Mouse (Mus musculus) erythroblast, adult 5-6 weeks (primary cell): ENCODE data around the gene Htr2a. TPM values are rescaled to one million over a fixed set of nuclear protein-coding genes. Genes with fewer than 3 reads are reported as not detected.

ENCODE experiments used
- ATAC-seq: replicated peaks from 2 replicates; pipeline ENCODE4 v1.8.0; 2016; ENCODE audit warnings: moderate number of reproducible peaks, mild to moderate bottlenecking, moderate TSS enrichment, inconsistent platforms; ENCODE audit not compliant: poor library complexity, low FRiP score, severe bottlenecking
- total RNA-seq, 2 experiments: library from RNA; stranded (forward) in 1 of 2; stranded (reverse) in 1 of 2; fragments of 150-400 nt in 1 of 2; fragments of 200-764, 138-1000 nt in 1 of 2; gene quantifications; 2 replicates each; pipeline versions ENCODE4 v1.2.3 to v1.2.4; 2015 to 2017; ENCODE audit warnings: low replicate concordance in 2 of 2

Htr2a gene
- not detected in 2 replicates for total RNA-seq (2015; ENCODE audit: low replicate concordance)
- total RNA-seq (2017; ENCODE audit: low replicate concordance), result 0.09 and 0.42 TPM in 2 replicates

- 0 out of 2 replicates have a peak, but pooled peaks have one; percentile 13 for ATAC-seq
These were observed at the start of gene Htr2a for GRCm38 (mm10) chr14:74640819-74641381. Htr2a (plus strand) TSS chr14:74640840.

- no peak for ATAC-seq
These were observed 39.1 kb upstream of the Htr2a start for GRCm38 (mm10) chr14:74601333-74602087.

GRCm38 (mm10) chr14:74602543-74602942 lies 38.1 kb upstream of the Htr2a start:
- ATAC-seq, result no peak

GRCm38 (mm10) chr14:74603131-74603766 lies 37.4 kb upstream of the Htr2a start:
- ATAC-seq, result no peak

GRCm38 (mm10) chr14:74611326-74611725 lies 29.3 kb upstream of the Htr2a start:
- ATAC-seq, result no peak

- peak; percentile 75 for ATAC-seq
These were observed 21.8 kb upstream of the Htr2a start for GRCm38 (mm10) chr14:74618858-74619257.

GRCm38 (mm10) chr14:74638071-74638470 lies 2.6 kb upstream of the Htr2a start:
- ATAC-seq, result no peak

GRCm38 (mm10) chr14:74641668-74642230 lies 1.1 kb downstream of the Htr2a start:
- ATAC-seq, result 0 out of 2 replicates have a peak, but pooled peaks have one; percentile 13

GRCm38 (mm10) chr14:74643296-74643695 lies 2.7 kb downstream of the Htr2a start:
- ATAC-seq, result peak; percentile 79

- ATAC-seq, result no peak
These were observed 5.6 kb downstream of the Htr2a start for GRCm38 (mm10) chr14:74646107-74646793.

- ATAC-seq, result no peak
These were observed 9.4 kb downstream of the Htr2a start for GRCm38 (mm10) chr14:74650001-74650400.

GRCm38 (mm10) chr14:74651678-74652077 lies 11.0 kb downstream of the Htr2a start:
- no peak for ATAC-seq

GRCm38 (mm10) chr14:74657227-74657626 lies 16.6 kb downstream of the Htr2a start:
- ATAC-seq, result no peak

- ATAC-seq, result no peak
These were observed 18.8 kb downstream of the Htr2a start for GRCm38 (mm10) chr14:74659411-74659841.

- ATAC-seq, result peak; percentile 98
These were observed 31.7 kb downstream of the Htr2a start for GRCm38 (mm10) chr14:74672137-74673019.

GRCm38 (mm10) chr14:74673020-74673350 lies 32.3 kb downstream of the Htr2a start:
- no peak for ATAC-seq

GRCm38 (mm10) chr14:74673584-74673983 lies 32.9 kb downstream of the Htr2a start:
- peak; percentile 50 for ATAC-seq

GRCm38 (mm10) chr14:74679841-74680240 lies 39.2 kb downstream of the Htr2a start:
- no peak for ATAC-seq
